21 mouse cellular contexts compared by ENCODE assay signal in the genomic region with DNA sequence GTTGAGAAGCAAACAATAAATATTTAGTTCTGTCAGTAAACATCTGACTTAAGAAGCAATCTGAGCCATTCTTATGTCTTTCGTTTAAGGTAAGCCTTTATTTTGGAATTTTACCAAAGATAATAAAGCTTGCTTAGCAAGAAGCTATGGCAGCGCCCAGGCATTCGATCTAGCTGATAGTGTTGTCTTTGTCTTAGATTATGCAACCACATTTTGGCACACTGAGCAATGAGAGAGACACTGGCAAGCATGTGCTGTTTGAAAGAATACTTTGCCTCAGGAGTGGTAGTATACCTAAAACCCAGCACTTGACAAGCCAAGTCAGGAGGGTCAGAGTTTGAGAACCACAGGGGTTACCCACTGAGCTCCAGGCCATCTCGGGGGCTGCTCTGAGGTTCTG. TPM values are rescaled to one million over a fixed set of nuclear protein-coding genes. Genes with fewer than 3 reads are reported as not detected.
"Had no signal": no experiment of that assay in that cellular context is flagged by ENCODE, and none has a peak within 500 bp of the region (broad histone marks: within the 10 kb centered on the region; RNA-seq: fewer than 3 reads in every experiment).

No protein-coding gene starts in this region.

- H3K9me3 ChIP-seq: limb, embryonic 12.5 days; limb, embryonic 15.5 days; liver, embryonic 13.5 days; stomach, embryonic 15.5 days had no signal

- H3K4me3 ChIP-seq: layer of hippocampus, adult 2 months; limb, embryonic 12.5 days; limb, embryonic 15.5 days; liver, embryonic 13.5 days; stomach, embryonic 15.5 days had no signal

- H3K4me2 ChIP-seq: limb, embryonic 12.5 days; limb, embryonic 15.5 days; liver, embryonic 13.5 days; midbrain, embryonic 11.5 days; stomach, embryonic 15.5 days had no signal

- H3K9ac ChIP-seq: limb, embryonic 12.5 days; limb, embryonic 15.5 days; liver, embryonic 13.5 days; stomach, embryonic 15.5 days had no signal

- DNase-seq: kidney, adult 2 months; kidney, postnatal 25 days; layer of hippocampus, adult 9-11 months; left cerebral cortex, postnatal 4 days; liver, embryonic 13.5 days; lung, adult 2 months; lung, postnatal 14 days; lung, postnatal 4 days; midbrain, embryonic 14.5 days; right cerebral cortex, postnatal 14 days; spleen, adult 18-20 months; thymus, adult 18-20 months; thymus, postnatal 14 days; thymus, postnatal 4 days had no signal

- H3K27ac ChIP-seq: kidney, postnatal 0 days; layer of hippocampus, adult 2 months; limb, embryonic 12.5 days; limb, embryonic 15.5 days; liver, embryonic 13.5 days; stomach, embryonic 15.5 days had no signal

- H3K27me3 ChIP-seq: limb, embryonic 15.5 days; liver, embryonic 13.5 days; stomach, embryonic 15.5 days had no signal

- H3K36me3 ChIP-seq: limb, embryonic 12.5 days; limb, embryonic 15.5 days; liver, embryonic 13.5 days; stomach, embryonic 15.5 days had no signal

- H3K4me1 ChIP-seq: limb, embryonic 12.5 days; liver, embryonic 13.5 days had no signal

RNA-seq across cellular contexts. Expression of a gene that starts 16.0 kb away (rescaled TPM):
- total RNA-seq: megakaryocyte-erythroid progenitor cell, adult 5-6 weeks had no signal
